Mouse (Mus musculus) skeletal muscle tissue, adult 2 months (tissue): ENCODE measurements at regions not wholly inside any gene's neighbourhood (a gene's known extent, or its start where the extent isn't known, plus 50 kb on each side); places are given as distances from the start of the nearest gene placed in this dataset.
A peak's percentile ranks its signal among the peaks of the same experiment; 100 is the strongest.

Source experiments
- DNase-seq: peaks from one replicate; pipeline ENCODE4 v3.0.0-alpha.2; 2012; ENCODE audit warnings: low read depth, low spot score

DNA sequence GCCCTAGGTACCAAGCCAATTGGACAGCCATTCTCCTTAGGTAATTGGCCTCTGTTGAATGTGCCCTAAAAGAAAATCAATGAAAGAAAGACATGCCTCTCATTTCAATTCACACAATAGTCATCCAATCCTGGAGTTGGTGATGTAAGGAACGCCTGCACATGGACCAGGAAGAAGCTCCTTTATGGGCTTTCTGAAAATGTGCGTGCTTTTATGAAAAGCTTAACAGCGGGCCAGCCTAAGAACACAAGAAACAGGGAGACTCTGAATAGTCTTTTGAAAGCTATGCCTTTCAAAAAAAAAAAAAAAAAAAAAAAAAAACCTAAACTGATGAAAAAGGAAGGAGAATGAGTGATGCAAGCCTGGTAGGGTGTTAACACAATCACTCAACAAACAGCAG lies 183.1 kb downstream of the Pcdh19 start:
- DNase-seq, result no peak

DNA sequence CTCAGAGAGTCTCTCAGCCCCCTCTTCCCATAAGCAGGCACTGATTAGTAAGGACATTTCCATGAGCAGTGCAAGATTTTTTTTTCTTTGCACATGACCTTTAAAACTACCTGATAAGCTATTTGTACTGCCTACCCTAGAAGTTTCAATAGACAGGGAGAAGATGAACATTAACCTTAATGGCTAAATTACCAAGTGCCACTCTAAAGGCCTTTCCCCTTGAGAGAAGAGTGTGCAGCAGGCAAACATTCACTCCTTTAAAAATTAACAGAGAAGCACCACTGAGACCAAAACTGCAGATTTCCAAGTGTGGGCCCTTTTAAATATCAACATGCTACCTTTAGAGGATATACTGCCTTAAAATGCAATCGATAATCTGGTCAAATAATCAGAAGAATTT lies 226.9 kb downstream of the Pcdh19 start:
- no peak for DNase-seq

DNA sequence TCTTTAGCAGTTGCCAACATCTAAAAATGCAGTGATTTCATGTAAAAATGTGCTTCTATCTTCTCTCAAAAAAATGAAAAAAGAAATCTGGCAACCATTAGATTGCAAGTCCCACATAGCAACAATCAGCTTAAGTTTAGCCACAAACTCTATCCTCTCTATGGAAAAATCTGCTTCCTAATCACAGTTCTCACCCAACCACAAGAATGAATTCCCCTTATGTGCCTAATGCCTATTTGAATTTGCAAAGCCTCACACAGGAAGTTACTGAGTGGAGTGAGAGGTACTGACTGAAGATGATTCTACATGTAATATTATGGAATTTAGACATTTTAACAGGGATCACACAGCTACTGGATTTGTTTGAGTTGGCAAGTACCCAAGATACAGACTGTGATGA lies 241.4 kb downstream of the Pcdh19 start:
- no peak for DNase-seq

DNA sequence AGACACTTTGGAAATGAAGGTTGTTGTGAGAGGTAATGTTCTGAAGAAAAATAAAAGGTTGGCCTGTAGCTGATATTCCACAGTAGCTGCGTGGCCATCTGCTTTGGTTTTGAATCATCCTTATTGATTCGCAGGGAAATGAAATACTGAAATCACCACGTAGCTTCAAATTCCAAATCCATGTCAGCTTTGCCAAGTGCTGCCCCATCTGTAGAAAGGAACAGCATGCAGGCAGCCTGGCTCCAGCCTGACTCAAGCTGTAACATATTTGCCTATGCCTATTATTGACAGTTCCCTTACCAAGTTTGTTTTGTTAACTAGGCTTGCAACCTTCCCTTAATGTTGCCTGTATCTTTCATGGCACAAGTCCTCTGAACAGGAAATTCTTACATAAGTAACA lies 286.3 kb downstream of the Pcdh19 start:
- no peak for DNase-seq

- no peak for DNase-seq
Observed at GRCm38 (mm10) chrX:133387791-133388190, 301.0 kb downstream of the Pcdh19 start.

GRCm38 (mm10) chrX:133373960-133374359 lies 314.8 kb downstream of the Pcdh19 start:
- DNase-seq, result no peak

DNA sequence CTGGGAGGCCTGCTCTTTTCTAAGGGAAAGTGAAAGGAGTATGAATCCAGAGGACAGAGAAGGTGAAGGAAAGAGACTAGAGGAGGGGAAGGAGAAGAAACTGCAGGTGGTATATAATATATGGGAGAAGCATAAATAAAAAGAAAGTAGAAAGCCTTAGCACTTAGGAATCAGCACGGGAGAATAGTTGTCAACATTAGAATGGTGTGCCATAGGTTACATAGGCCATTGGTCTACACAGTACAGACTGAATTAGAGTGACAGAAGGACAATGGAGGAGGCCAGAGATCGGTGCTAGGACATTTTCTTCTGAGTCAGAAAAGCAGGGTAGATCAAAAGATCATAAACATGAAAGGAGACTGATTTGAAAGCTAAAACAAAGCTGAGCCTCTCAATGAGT lies 315.7 kb downstream of the Pcdh19 start:
- DNase-seq, result no peak

DNA sequence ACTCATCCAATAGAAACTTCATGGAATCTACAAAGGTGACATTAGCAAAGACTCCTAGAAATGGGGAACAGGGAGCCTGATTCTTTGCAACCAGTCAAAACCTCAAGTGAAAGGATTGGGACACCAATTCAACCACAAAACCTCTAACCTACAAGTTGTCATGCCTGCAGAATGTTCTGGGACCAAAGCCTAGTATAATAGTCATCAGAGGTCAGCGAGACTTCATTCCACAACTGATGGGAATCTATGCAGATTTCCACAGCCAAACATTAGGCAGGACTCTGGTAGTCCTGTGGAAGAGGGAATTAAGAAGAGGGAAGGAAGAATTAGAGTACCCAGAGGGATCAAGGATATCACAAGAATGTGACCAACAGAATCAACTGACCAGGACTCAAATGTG lies 316.4 kb downstream of the Pcdh19 start:
- DNase-seq, result peak; percentile 0

DNA sequence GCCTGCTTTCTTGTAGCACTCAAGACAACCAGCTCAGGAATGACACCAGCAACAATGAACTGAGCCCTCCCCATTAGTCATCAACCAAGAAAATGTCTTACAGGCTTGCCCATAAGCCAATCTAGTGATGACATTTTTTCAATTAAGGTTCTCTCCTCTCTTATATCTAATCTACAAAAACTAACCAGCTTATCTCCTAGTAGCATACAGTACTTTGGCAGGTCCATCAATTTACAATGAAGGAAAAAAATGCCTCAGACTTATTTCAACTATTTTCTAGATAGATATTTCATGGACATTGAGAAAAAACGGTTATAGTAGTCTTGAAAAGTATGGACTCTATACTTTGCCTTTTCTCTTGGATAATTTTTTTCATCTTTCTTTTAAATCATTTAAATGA lies 328.0 kb downstream of the Pcdh19 start:
- DNase-seq, result no peak
